Mouse (Mus musculus) liver, embryonic 14.5 days (tissue): Measurements from ENCODE around the gene Cbln3. TPM values are rescaled to one million over a fixed set of nuclear protein-coding genes. Genes with fewer than 3 reads are reported as not detected.

Experiments
- ATAC-seq: fragments of 200-750 bp; cut with Nextera tagmentation; 2 replicates; pipeline ENCODE4 v1.8.0; 2017; ENCODE audit warnings: moderate number of reproducible peaks, mild to moderate bottlenecking, moderate library complexity; ENCODE audit not compliant: insufficient read depth
- DNase-seq, 3 experiments: peaks; one replicate each; pipeline ENCODE4 v3.0.0-alpha.2; 2012 to 2013; ENCODE audit warnings: low read depth in 3 of 3, low spot score in 3 of 3
- H3K27ac ChIP-seq: fragments of 300-500 bp; sonication (generic); 2 replicates; pipeline ENCODE4 v1.5.1; 2014; ENCODE audit warnings: moderate library complexity, mild to moderate bottlenecking, control low read depth, inconsistent platforms
- H3K27me3 ChIP-seq: fragments of 300-500 bp; sonication (generic); 2 replicates; pipeline ENCODE4 v1.6.1; 2014; ENCODE audit warnings: mild to moderate bottlenecking, low read length, moderate library complexity; ENCODE audit not compliant: control insufficient read depth, insufficient read depth
- H3K36me3 ChIP-seq: fragments of 300-500 bp; sonication (generic); replicated peaks from 2 replicates; pipeline ENCODE4 v1.6.1; 2014; ENCODE audit warnings: low read depth; ENCODE audit not compliant: control insufficient read depth, insufficient read depth
- H3K4me1 ChIP-seq, 2 experiments: fragments of 200-500 bp in 1 of 2; fragments of 300-500 bp in 1 of 2; sonication (generic) in 1 of 2; replicated peaks; 2 replicates each; pipeline ENCODE4 v1.6.1; 2012 to 2014; ENCODE audit warnings: antibody characterized with exemption in 1 of 2, inconsistent platforms in 1 of 2, low read length in 1 of 2; ENCODE audit not compliant: control insufficient read depth in 2 of 2, insufficient read depth in 2 of 2
- H3K4me2 ChIP-seq: fragments of 300-500 bp; sonication (generic); 2 replicates; pipeline ENCODE4 v1.6.1; 2014; ENCODE audit warnings: low read depth, mild to moderate bottlenecking, control low read depth, moderate library complexity
- H3K4me3 ChIP-seq, 2 experiments: fragments of 200-500 bp in 1 of 2; fragments of 300-500 bp in 1 of 2; sonication (generic) in 1 of 2; 2 replicates each; pipeline ENCODE4 v1.5.1; 2012 to 2014; ENCODE audit warnings: low read depth in 2 of 2, low read length in 2 of 2, mild to moderate bottlenecking in 2 of 2, control low read depth in 1 of 2, inconsistent platforms in 1 of 2, moderate library complexity in 1 of 2; ENCODE audit not compliant: insufficient read depth in 1 of 2
- H3K9ac ChIP-seq: fragments of 300-500 bp; sonication (generic); replicated peaks from 2 replicates; pipeline ENCODE4 v1.6.1; 2014; ENCODE audit warnings: mild to moderate bottlenecking, control low read depth, moderate library complexity
- H3K9me3 ChIP-seq: fragments of 300-500 bp; sonication (generic); 2 replicates; pipeline ENCODE4 v1.6.1; 2016; ENCODE audit warnings: low read length, mixed read lengths; ENCODE audit not compliant: control insufficient read depth
- CTCF ChIP-seq: IDR thresholded peaks from 2 replicates; pipeline ENCODE4 v1.5.1; 2016; ENCODE audit warnings: antibody characterized with exemption, low read depth, control low read depth
- EP300 ChIP-seq: IDR thresholded peaks from 2 replicates; pipeline ENCODE4 v1.6.1; 2016; ENCODE audit warnings: antibody characterized with exemption, low read depth
- WGBS: fragments of 180-500 bp; shearing (Covaris S2); extraction: QIAGEN DNeasy Blood & Tissue Kit; methylation state at CpG from one replicate; pipeline ENCODE4 v1.1.7; 2014; ENCODE audit not compliant: insufficient replicate concordance; 5-methylcytosine and 5-hydroxymethylcytosine counted together
- polyA plus RNA-seq, 2 experiments: library from polyadenylated mRNA; depleted of rRNA in 1 of 2; stranded (reverse) in 1 of 2; unstranded in 1 of 2; fragments of >200 nt; fragmentation: Nextera tagmentation in 1 of 2; extraction: Ambion mirVana in 1 of 2; gene quantifications; 2 replicates each; pipeline versions ENCODE4 v1.2.1 to v1.2.3; 2012 to 2014

The Cbln3 gene
- polyA plus RNA-seq (2012; rRNA removed): 0.15 and 0.16 TPM in 2 replicates
- polyA plus RNA-seq (2014; fragmentation: Nextera tagmentation; extraction: Ambion mirVana): 0.06 and 0.15 TPM in 2 replicates

DNA sequence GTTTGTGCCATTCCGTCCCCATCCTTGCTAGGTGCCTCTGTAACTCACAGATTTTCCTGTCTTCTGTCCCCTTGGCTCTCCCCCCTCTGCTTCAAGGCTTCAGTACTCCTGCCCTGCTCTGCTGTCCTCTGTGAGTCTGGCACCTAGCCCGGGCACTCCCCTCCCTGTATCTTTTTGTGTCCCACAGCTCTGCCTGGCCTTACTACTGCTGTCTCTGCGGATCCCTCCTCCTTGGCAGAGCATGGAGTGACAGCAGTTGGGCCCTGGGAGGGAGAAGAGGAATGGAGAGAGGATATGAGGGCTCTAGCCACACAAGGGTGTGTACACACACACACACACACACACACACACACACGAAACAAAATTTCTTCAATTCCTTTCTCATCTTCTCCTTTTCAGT lies at the start of gene Cbln3:
Gene Cbln3 (minus strand): TSS at position 227 of the 400 bp plus-strand sequence.
- TF ChIP-seq CTCF (no peak), EP300 (no peak)
- DNase-seq: no peak
- peak within 1 kb of the TSS; percentile 81 for H3K4me2 ChIP-seq
- peak within 1 kb of the TSS; percentile 68 for H3K27ac ChIP-seq
- 31% methylated on average over 4 of the region's 4 CpGs for WGBS
- peak within 1 kb of the TSS; percentile 96 for H3K9ac ChIP-seq
- ATAC-seq: no peak
- peak within 1 kb of the TSS; percentile 64 to 93 for H3K4me3 ChIP-seq
- no peaks in the 10 kb centered on the region for H3K9me3 ChIP-seq
- peaks cover 13 to 19% of the 10 kb centered on the region in 2 experiments for H3K4me1 ChIP-seq
- H3K27me3 ChIP-seq: no peaks in the 10 kb centered on the region
- peaks cover 13% of the 10 kb centered on the region for H3K36me3 ChIP-seq

DNA sequence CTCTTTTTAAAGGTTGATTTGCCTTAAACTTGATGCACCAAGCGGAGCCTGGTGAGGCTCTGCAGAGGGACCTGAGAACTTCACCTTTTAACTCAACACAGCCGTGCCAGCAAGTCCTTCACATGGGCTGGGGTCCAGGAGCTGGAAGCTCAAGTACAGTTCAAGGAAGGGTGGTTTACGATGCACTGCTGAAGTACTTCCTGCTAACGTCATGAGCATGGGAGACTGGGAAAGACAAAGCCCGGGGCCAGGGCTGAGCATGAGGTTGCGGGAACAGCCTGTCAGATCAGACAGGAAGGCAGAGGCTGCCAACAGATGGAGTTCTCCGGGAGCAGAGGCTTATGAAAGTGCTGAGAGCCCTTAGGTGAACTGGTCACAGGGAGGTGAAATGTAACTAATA lies 49.4 kb upstream of the Cbln3 start:
- H3K4me1 ChIP-seq: peaks cover 0 to 3% of the 10 kb centered on the region in 2 experiments; a peak in 1 of 4 replicates
- H3K36me3 ChIP-seq: no peaks in the 10 kb centered on the region
- no peak overlapping the region for H3K9ac ChIP-seq
- no peaks in the 10 kb centered on the region for H3K9me3 ChIP-seq
- H3K27ac ChIP-seq: no peak overlapping the region
- 38% methylated on average over 7 of the region's 7 CpGs for WGBS
- TF ChIP-seq CTCF (no peak), EP300 (no peak)
- DNase-seq: no peak
- no peak overlapping the region for H3K4me3 ChIP-seq
- no peaks in the 10 kb centered on the region for H3K27me3 ChIP-seq
- no peak overlapping the region for H3K4me2 ChIP-seq
- no peak for ATAC-seq

DNA sequence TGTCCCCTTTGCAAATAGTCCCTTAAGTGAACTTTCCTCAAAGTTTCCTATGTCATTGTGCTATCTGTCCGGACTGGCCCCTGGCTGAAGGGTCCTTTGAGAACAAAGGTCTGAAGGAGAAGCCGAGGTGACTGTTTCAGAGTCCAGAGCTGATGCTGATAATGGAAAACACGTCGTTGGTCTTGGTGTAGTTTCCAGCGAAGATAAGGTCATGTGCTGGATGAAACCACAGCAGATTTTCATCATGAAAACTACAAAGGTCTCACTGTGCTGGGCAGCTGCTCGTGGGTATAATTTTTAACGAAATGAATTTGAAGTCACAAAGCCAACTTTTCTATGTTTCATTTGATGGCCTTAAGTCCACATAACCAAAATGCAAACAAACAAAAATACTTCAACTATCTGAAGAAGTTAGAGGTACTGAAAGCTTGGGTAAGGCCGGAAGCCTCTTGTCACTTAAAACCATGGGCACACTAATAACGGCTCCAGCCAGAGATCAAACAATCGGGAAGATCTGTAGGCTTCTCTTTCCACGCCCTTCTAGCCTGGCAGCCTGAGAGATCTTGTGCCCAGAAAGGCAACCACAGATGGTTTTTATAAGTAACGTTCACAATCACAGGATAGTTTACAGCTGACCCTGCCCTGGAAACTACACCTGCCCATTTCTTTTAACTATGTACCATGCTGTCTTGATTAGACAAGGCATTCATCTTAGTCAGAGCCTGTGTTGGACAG lies 45.2 kb upstream of the Cbln3 start:
- 30% methylated on average over 12 of the region's 12 CpGs for WGBS
- no peak overlapping the region for H3K9ac ChIP-seq
- no peak overlapping the region for H3K27ac ChIP-seq
- no peaks in the 10 kb centered on the region for H3K36me3 ChIP-seq
- ATAC-seq (no peak), DNase-seq (no peak)
- no peak for TF ChIP-seq CTCF
- no peak for TF ChIP-seq EP300
- H3K4me3 ChIP-seq: no peak overlapping the region
- no peaks in the 10 kb centered on the region for H3K9me3 ChIP-seq
- H3K4me2 ChIP-seq: no peak overlapping the region
- peaks cover 0 to 15% of the 10 kb centered on the region in 2 experiments; a peak in 2 of 4 replicates for H3K4me1 ChIP-seq
- H3K27me3 ChIP-seq: no peaks in the 10 kb centered on the region

DNA sequence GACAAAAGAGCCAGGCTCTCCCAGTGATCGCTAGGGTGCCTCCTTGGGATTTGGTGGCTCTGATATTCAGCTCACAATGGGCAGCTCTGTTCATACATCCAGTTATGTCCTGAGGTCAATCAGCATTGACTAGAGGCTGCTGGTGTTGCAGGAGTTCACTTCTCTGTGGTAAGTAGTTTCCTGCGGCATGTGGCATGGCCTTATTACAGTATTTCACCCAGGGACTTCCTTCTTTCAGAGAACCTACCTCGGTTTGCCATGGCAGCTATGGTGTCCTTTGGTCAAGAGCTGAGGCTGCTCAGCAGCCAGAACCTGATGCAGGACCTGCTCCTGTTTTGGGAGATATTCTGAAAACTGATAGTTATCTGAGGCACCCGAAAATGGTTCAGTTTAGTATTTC lies 42.7 kb upstream of the Cbln3 start:
- Histone ChIP-seq H3K9ac (no peak overlapping the region), H3K36me3 (no peaks in the 10 kb centered on the region), H3K4me2 (no peak overlapping the region), H3K4me3 (no peak overlapping the region), H3K27me3 (no peaks in the 10 kb centered on the region), H3K27ac (no peak overlapping the region), H3K9me3 (no peaks in the 10 kb centered on the region), H3K4me1 (peaks cover 15 to 31% of the 10 kb centered on the region in 2 experiments)
- TF ChIP-seq CTCF (no peak), EP300 (no peak)
- DNase-seq: no peak
- ATAC-seq: no peak
- WGBS: 39% methylated on average over 4 of the region's 4 CpGs

DNA sequence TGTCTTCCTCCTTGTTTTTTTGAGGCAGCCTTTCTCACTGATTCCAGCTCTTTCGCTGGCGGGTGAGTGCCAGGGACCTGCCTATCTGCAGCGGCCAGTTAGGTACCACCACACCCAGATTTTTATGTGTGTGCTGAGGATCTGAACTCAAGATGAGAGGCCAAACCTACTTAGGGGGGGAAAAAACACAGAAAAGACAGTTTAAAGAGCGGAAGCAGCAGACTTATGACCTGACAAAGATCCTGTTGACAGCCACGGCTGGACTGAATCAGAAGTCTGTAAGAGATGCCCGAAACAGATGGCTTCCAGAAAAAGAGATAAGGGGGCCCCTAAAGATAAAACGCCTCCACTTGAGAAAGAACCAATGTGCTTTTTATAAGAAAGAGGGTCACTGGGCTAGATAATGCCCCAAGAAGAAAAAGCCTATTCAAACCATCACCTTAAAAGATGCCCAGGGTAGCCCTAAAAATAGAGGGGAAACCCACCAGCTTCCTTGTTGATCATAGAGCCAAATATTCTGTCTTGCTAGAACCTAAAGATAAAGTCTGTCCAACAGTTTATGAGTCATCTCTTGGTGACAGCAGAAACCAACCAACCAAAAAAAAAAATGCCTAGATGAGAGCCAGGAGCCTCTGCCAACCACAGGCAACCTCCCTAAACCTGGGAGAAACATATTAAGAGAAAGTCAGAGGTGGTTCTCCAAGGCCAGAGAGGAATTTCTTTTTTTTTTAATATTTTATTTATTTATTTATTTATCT lies 38.5 kb upstream of the Cbln3 start:
- 6% methylated on average over 7 of the region's 7 CpGs for WGBS
- peak; percentile 87 for ATAC-seq
- peak; percentile 53 to 59 (median 59) for DNase-seq
- Histone ChIP-seq H3K9me3 (no peaks in the 10 kb centered on the region), H3K36me3 (no peaks in the 10 kb centered on the region), H3K4me2 (peak overlapping the region; percentile 59), H3K4me3 (0 out of 4 replicates have a peak overlapping the region, but pooled peaks of 1 of the 2 experiments have one; percentile 14), H3K27me3 (no peaks in the 10 kb centered on the region), H3K4me1 (peaks cover 15 to 34% of the 10 kb centered on the region in 2 experiments), H3K27ac (peak overlapping the region; percentile 68), H3K9ac (peak overlapping the region; percentile 9; the same call in 1 of the 2 replicates)
- TF ChIP-seq EP300: peak; percentile 76
- no peak for TF ChIP-seq CTCF
